Mouse (Mus musculus) MEL (cell line): ENCODE data around the gene Pde6b. TPM values are rescaled to one million over a fixed set of nuclear protein-coding genes. Genes with fewer than 3 reads are reported as not detected.

ENCODE experiments used
- DNase-seq: peaks from one replicate; pipeline ENCODE4 v3.0.0; 2011; ENCODE audit warnings: low read depth, low spot score
- H3K27ac ChIP-seq: 2 replicates; pipeline ENCODE4 v1.5.1; 2012; ENCODE audit warnings: low read depth, mild to moderate bottlenecking, control low read depth, low read length, moderate library complexity; ENCODE audit not compliant: control insufficient read depth
- H3K27me3 ChIP-seq, 2 experiments: fragments of 150-350 bp in 1 of 2; sonication (generic) in 1 of 2; 2 replicates each; pipeline ENCODE4 v1.6.1; 2012; ENCODE audit warnings: low read length in 2 of 2, mild to moderate bottlenecking in 2 of 2, improper control_type of control experiment in 1 of 2, moderate library complexity in 1 of 2; ENCODE audit not compliant: insufficient read depth in 2 of 2, control insufficient read depth in 1 of 2
- H3K36me3 ChIP-seq, 2 experiments: 2 replicates each; pipeline ENCODE4 v1.6.1; 2012 to 2014; ENCODE audit warnings: low read length in 2 of 2, improper control_type of control experiment in 1 of 2, inconsistent platforms in 1 of 2, mild to moderate bottlenecking in 1 of 2; ENCODE audit not compliant: insufficient read depth in 2 of 2, control insufficient read depth in 1 of 2
- H3K4me1 ChIP-seq, 2 experiments: fragments of 150-350 bp in 1 of 2; sonication (generic) in 1 of 2; 2 replicates each; pipeline ENCODE4 v1.6.1; 2012; ENCODE audit warnings: low read length in 2 of 2, improper control_type of control experiment in 1 of 2, mild to moderate bottlenecking in 1 of 2; ENCODE audit not compliant: insufficient read depth in 2 of 2, control insufficient read depth in 1 of 2
- H3K4me3 ChIP-seq, 2 experiments: fragments of 150-350 bp in 1 of 2; sonication (generic) in 1 of 2; 2 replicates each; pipeline ENCODE4 v1.5.1; 2012; ENCODE audit warnings: low read depth in 2 of 2, low read length in 2 of 2, mild to moderate bottlenecking in 2 of 2, moderate library complexity in 2 of 2, control low read depth in 1 of 2, improper control_type of control experiment in 1 of 2; ENCODE audit not compliant: control insufficient read depth in 1 of 2, insufficient read depth in 1 of 2
- H3K79me2 ChIP-seq: 2 replicates; pipeline ENCODE4 v1.6.1; 2012; ENCODE audit warnings: mild to moderate bottlenecking, low read length, moderate library complexity; ENCODE audit not compliant: control insufficient read depth, poor library complexity, insufficient read depth
- H3K9ac ChIP-seq: 2 replicates; pipeline ENCODE4 v1.6.1; 2012; ENCODE audit warnings: low read depth, mild to moderate bottlenecking, control low read depth, low read length, moderate library complexity; ENCODE audit not compliant: control insufficient read depth, poor library complexity, severe bottlenecking
- H3K9me3 ChIP-seq: fragments of 150-350 bp; sonication (generic); replicated peaks from 2 replicates; pipeline ENCODE4 v1.6.1; 2012; ENCODE audit warnings: mild to moderate bottlenecking, low read length, improper control_type of control experiment, moderate library complexity; ENCODE audit not compliant: insufficient read depth
- BHLHE40 ChIP-seq: IDR thresholded peaks from 2 replicates; pipeline ENCODE4 v1.6.1; 2012; ENCODE audit warnings: low read depth, mild to moderate bottlenecking, inconsistent platforms, low read length, improper control_type of control experiment, borderline replicate concordance
- CTCF ChIP-seq, 3 experiments: IDR thresholded peaks in 2 of 3; conservative IDR thresholded peaks in 1 of 3; 2 replicates each; pipeline ENCODE4 v1.5.1; 2011 to 2012; ENCODE audit warnings: low read length in 3 of 3, low read depth in 2 of 3, mild to moderate bottlenecking in 2 of 3, improper control_type of control experiment in 1 of 3, inconsistent platforms in 1 of 3, mixed read lengths in 1 of 3, moderate library complexity in 1 of 3; ENCODE audit not compliant: control insufficient read depth in 1 of 3, insufficient read depth in 1 of 3, poor library complexity in 1 of 3, severe bottlenecking in 1 of 3
- ELF1 ChIP-seq: IDR thresholded peaks from 2 replicates; pipeline ENCODE4 v1.6.1; 2014; ENCODE audit warnings: low read depth, mild to moderate bottlenecking, inconsistent platforms, low read length, improper control_type of control experiment, moderate library complexity
- HCFC1 ChIP-seq: IDR thresholded peaks from 2 replicates; pipeline ENCODE4 v1.6.1; 2012; ENCODE audit warnings: low read depth, mild to moderate bottlenecking, inconsistent platforms, low read length, improper control_type of control experiment, moderate library complexity
- MAZ ChIP-seq: IDR thresholded peaks from 2 replicates; pipeline ENCODE4 v1.6.1; 2012; ENCODE audit warnings: low read depth, mild to moderate bottlenecking, inconsistent platforms, low read length, improper control_type of control experiment
- MXI1 ChIP-seq: IDR thresholded peaks from 2 replicates; pipeline ENCODE4 v1.6.1; 2011; ENCODE audit warnings: mild to moderate bottlenecking, low read depth, low read length, improper control_type of control experiment
- MYB ChIP-seq: IDR thresholded peaks from 2 replicates; pipeline ENCODE4 v1.6.1; 2011; ENCODE audit warnings: mild to moderate bottlenecking, low read depth, low read length, improper control_type of control experiment
- NELFE ChIP-seq: IDR thresholded peaks from 2 replicates; pipeline ENCODE4 v1.6.1; 2011; ENCODE audit warnings: low read depth, low read length, improper control_type of control experiment
- NRF1 ChIP-seq: IDR thresholded peaks from 2 replicates; pipeline ENCODE4 v1.6.1; 2014; ENCODE audit warnings: low read depth, mild to moderate bottlenecking, inconsistent platforms, low read length, improper control_type of control experiment, moderate library complexity; ENCODE audit not compliant: poor library complexity, insufficient read depth, severe bottlenecking
- POLR2A ChIP-seq, 2 experiments: IDR thresholded peaks; 2 replicates each; pipeline ENCODE4 v1.6.1; 2011 to 2012; ENCODE audit warnings: low read length in 2 of 2, mild to moderate bottlenecking in 2 of 2, control low read depth in 1 of 2, improper control_type of control experiment in 1 of 2, low read depth in 1 of 2, moderate library complexity in 1 of 2; ENCODE audit not compliant: control insufficient read depth in 1 of 2, insufficient read depth in 1 of 2, poor library complexity in 1 of 2
- POLR2AphosphoS2 ChIP-seq: IDR thresholded peaks from 2 replicates; pipeline ENCODE4 v1.6.1; 2011; ENCODE audit warnings: low read length, improper control_type of control experiment
- POLR2AphosphoS5 ChIP-seq: IDR thresholded peaks from 2 replicates; pipeline ENCODE4 v1.6.1; 2012; ENCODE audit warnings: low read depth, borderline replicate concordance, mild to moderate bottlenecking, inconsistent platforms, low read length, moderate library complexity, mixed read lengths
- SIN3A ChIP-seq: IDR thresholded peaks from 2 replicates; pipeline ENCODE4 v1.6.1; 2012; ENCODE audit warnings: low read length, improper control_type of control experiment, inconsistent platforms
- TAL1 ChIP-seq: IDR thresholded peaks from 2 replicates; pipeline ENCODE4 v1.6.1; 2012; ENCODE audit warnings: mild to moderate bottlenecking, inconsistent platforms, low read length, moderate library complexity, mixed read lengths
- UBTF ChIP-seq: IDR thresholded peaks from 2 replicates; pipeline ENCODE4 v1.6.1; 2012; ENCODE audit warnings: low read depth, mild to moderate bottlenecking, inconsistent platforms, low read length, improper control_type of control experiment, moderate library complexity, borderline replicate concordance; ENCODE audit not compliant: insufficient read depth
- polyA plus RNA-seq, 2 experiments: library from polyadenylated mRNA; stranded (reverse) in 1 of 2; unstranded in 1 of 2; fragments of >175 nt in 1 of 2; fragments of >200 nt in 1 of 2; gene quantifications; 2 replicates each; pipeline versions ENCODE4 v1.2.1 to v1.2.4; 2012; ENCODE audit warnings: low replicate concordance in 2 of 2, low read depth in 1 of 2; ENCODE audit not compliant: insufficient read length in 2 of 2, insufficient read depth in 1 of 2, missing spikeins in 1 of 2
- total RNA-seq: library from RNA; depleted of rRNA; stranded (reverse); fragments of 300-350 nt; gene quantifications from 2 replicates; pipeline ENCODE4 v1.2.3, GENCODE M21; 2012

The Pde6b gene
- total and polyA plus RNA-seq, 3 experiments: 0.07 to 0.12 TPM; not detected in 1

GRCm38 (mm10) chr5:108461082-108462065 lies 73.2 kb downstream of the Pde6b start, which contains the start of gene Pcgf3:
Gene Pcgf3, plus strand, starts transcription at chr5:108461232.
- Histone ChIP-seq H3K9me3 (no peaks in the 10 kb centered on the region), H3K4me1 (peaks cover 26 to 39% of the 10 kb centered on the region in 2 experiments), H3K36me3 (peaks cover 0 to 41% of the 10 kb centered on the region in 2 experiments; a peak in 2 of 4 replicates), H3K4me3 (peak within 1 kb of the TSS; percentile 98 to 99), H3K27ac (peak within 1 kb of the TSS; percentile 34; the same call in 1 of the 2 replicates), H3K79me2 (peaks cover 37% of the 10 kb centered on the region), H3K9ac (peak within 1 kb of the TSS; percentile 99), H3K27me3 (no peaks in the 10 kb centered on the region)
- DNase-seq: peak; percentile 96
- TF ChIP-seq TAL1 (no peak), POLR2AphosphoS5 (no peak), CTCF (IDR thresholded peaks at IDR 0.05 in 2 of 3, conservative IDR thresholded peaks at IDR 0.05 in 1 of 3; ENCODE audit: control insufficient read depth in 1 of 3, insufficient read depth in 1 of 3, low read depth in 2 of 3, low read length in 3 of 3, poor library complexity in 1 of 3, severe bottlenecking in 1 of 3) (no peak), BHLHE40 (no peak), SIN3A (peak; percentile 31; the same call in 1 of the 2 replicates), POLR2AphosphoS2 (peak; percentile 39; the same call in 1 of the 2 replicates), NELFE (peak; percentile 67), MYB (no peak), MXI1 (peak; percentile 32; the same call in 1 of the 2 replicates), ELF1 (peak; percentile 67), POLR2A (IDR thresholded peaks at IDR 0.05; ENCODE audit: control insufficient read depth in 1 of 2, insufficient read depth in 1 of 2, low read depth in 1 of 2, low read length in 2 of 2, poor library complexity in 1 of 2) (peak; percentile 72 to 73; a peak in 2 of 4 replicates), MAZ (0 out of 2 replicates have a peak, but pooled peaks have one; percentile 29), HCFC1 (peak; percentile 53), NRF1 (peak; percentile 98), UBTF (no peak)

- DNase-seq: peak; percentile 25
- Histone ChIP-seq H3K36me3 (peaks cover 2 to 49% of the 10 kb centered on the region in 2 experiments; a peak in 2 of 4 replicates), H3K4me3 (peak overlapping the region; percentile 98 to 99), H3K27ac (no peak overlapping the region), H3K79me2 (peaks cover 46% of the 10 kb centered on the region), H3K9ac (peak overlapping the region; percentile 99), H3K27me3 (no peaks in the 10 kb centered on the region), H3K4me1 (peaks cover 34 to 43% of the 10 kb centered on the region in 2 experiments), H3K9me3 (no peaks in the 10 kb centered on the region)
- no peak for TF ChIP-seq NRF1
These were observed 74.3 kb downstream of the Pde6b start for GRCm38 (mm10) chr5:108462446-108462845.
